Mouse (Mus musculus) frontal cortex, postnatal 14 days (tissue): Measurements from ENCODE around the gene Cox7a2.

Experiments
- DNase-seq, 2 experiments: peaks; one replicate each; pipeline ENCODE4 v3.0.0; 2022; ENCODE audit warnings: low spot score in 2 of 2

The Cox7a2 gene

GRCm38 (mm10) chr9:79759385-79760005 is at the start of gene Cox7a2:
Gene Cox7a2 (minus strand): TSS chr9:79759878.
- peak; percentile 87 to 89 for DNase-seq

GRCm38 (mm10) chr9:79809411-79809810 is 49.7 kb upstream of the Cox7a2 start:
- no peak for DNase-seq

GRCm38 (mm10) chr9:79807178-79807577 is 47.5 kb upstream of the Cox7a2 start:
- DNase-seq: no peak

GRCm38 (mm10) chr9:79806317-79807075 is 46.8 kb upstream of the Cox7a2 start:
- no peak for DNase-seq

- DNase-seq: no peak
These were observed 45.7 kb upstream of the Cox7a2 start for GRCm38 (mm10) chr9:79805426-79805825.

GRCm38 (mm10) chr9:79796461-79797135 is 36.9 kb upstream of the Cox7a2 start:
- no peak for DNase-seq

GRCm38 (mm10) chr9:79795076-79795475 is 35.4 kb upstream of the Cox7a2 start:
- DNase-seq: no peak

GRCm38 (mm10) chr9:79792841-79793835 is 33.5 kb upstream of the Cox7a2 start, which contains the start of gene Tmem30a:
Gene Tmem30a (minus strand): TSS chr9:79793507.
- peak; percentile 89 to 94 for DNase-seq

- no peak for DNase-seq
These were observed 26.1 kb upstream of the Cox7a2 start for GRCm38 (mm10) chr9:79785794-79786085.

- DNase-seq: no peak
These were observed 25.5 kb upstream of the Cox7a2 start for GRCm38 (mm10) chr9:79784934-79785793.

GRCm38 (mm10) chr9:79784439-79784838 is 24.8 kb upstream of the Cox7a2 start:
- no peak for DNase-seq

- DNase-seq: no peak
These were observed 19.7 kb upstream of the Cox7a2 start for GRCm38 (mm10) chr9:79779354-79779753.

GRCm38 (mm10) chr9:79766991-79767545 is 7.4 kb upstream of the Cox7a2 start:
- no peak for DNase-seq

GRCm38 (mm10) chr9:79765329-79765728 is 5.7 kb upstream of the Cox7a2 start:
- DNase-seq: no peak

GRCm38 (mm10) chr9:79762519-79762918 is 2.8 kb upstream of the Cox7a2 start:
- DNase-seq: no peak

GRCm38 (mm10) chr9:79760076-79760475 is 398 bp upstream of the Cox7a2 start:
- peak in 1 of 2 experiments; percentile 13 for DNase-seq

- DNase-seq: no peak
These were observed 4.4 kb downstream of the Cox7a2 start for GRCm38 (mm10) chr9:79755311-79755710.

- no peak for DNase-seq
These were observed 7.8 kb downstream of the Cox7a2 start for GRCm38 (mm10) chr9:79751846-79752245.

GRCm38 (mm10) chr9:79750709-79751108 is 9.0 kb downstream of the Cox7a2 start:
- no peak for DNase-seq

- no peak for DNase-seq
These were observed 14.6 kb downstream of the Cox7a2 start for GRCm38 (mm10) chr9:79745036-79745435.
